Mouse (Mus musculus) right cerebral cortex, postnatal 25 days (tissue): ENCODE measurements at regions not wholly inside any gene's neighbourhood (a gene's known extent, or its start where the extent isn't known, plus 50 kb on each side); places are given as distances from the start of the nearest gene placed in this dataset.
"Not testable (repeated sequence)": the region's sequence is repeated elsewhere in the genome, so short reads cannot be mapped to it uniquely, and the experiment has no call there.

Experiments used
- DNase-seq: peaks from one replicate; pipeline ENCODE4 v3.0.0; 2022

DNA sequence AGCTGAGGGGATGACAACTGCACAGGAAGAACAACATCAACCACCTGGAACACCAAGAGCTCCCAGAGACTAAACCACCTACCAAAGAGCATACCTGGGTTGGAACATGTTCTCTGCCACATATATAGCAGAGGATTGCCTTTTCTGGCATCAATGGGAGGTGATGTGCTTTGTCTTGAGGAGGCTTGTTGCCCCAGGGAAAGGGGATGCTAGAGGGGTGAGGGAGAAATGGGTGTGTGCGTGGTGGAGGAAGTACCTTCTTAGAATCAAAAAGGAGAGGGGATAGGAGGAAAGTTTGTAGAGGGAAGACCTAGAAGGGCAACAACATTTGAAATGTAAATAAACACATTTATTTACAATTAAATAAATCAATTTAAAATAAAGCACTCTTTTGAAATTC lies 358.5 kb upstream of the Pfkp start:
- no peak for DNase-seq

DNA sequence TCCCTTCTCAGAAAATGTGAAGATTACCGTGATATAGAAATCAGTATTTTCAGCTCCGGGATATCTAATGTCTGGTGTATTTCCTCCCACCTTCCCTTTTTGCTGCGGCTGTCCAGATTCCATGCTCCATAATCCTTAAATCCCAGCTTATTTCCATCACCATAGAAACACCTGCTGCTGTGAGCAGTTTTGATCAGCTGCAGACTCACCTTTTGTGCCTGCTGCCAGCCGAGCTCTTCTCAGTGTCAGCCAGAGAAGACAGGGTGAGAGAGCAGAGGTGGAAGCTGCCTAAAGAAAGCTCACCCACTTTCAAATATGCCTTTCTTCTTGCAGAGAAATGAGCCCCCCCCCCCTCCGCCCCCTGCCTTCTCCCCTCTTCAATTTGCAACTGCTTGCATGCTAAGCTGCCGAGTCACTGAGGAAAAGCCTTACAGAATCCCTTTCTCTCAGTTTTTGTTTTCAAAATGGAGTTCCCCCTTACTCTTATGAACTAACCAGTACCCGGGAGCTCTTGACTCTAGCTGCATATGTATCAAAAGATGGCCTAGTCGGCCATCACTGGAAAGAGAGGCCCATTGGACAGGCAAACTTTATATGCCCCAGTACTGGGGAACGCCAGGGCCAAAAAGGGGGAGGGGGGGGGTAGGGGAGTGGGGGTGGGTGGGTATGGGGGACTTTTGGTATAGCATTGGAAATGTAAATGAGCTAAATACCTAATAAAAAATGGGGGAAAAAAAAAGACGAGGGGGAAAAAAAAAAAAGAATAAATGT lies 350.1 kb upstream of the Pfkp start:
- not testable (repeated sequence) for DNase-seq

DNA sequence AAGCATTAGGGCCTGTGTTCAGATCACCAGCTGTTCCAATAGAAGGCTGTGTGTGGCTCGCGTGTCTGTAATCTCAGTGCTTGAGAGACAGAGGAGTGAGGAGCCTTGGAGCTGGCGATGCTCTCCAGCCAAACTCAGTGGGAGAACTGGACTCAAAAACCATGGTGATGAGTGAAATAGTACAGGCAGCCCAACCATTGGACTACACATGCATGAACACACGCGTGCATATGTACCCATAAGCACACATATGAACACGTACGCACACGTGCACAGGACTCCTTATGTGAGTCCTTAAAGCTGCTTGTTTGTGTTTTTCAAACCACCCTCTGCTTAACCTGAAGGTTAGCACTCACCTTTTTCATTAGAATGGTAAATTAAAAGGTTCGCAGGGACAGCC lies 349.5 kb upstream of the Pfkp start:
- no peak for DNase-seq

DNA sequence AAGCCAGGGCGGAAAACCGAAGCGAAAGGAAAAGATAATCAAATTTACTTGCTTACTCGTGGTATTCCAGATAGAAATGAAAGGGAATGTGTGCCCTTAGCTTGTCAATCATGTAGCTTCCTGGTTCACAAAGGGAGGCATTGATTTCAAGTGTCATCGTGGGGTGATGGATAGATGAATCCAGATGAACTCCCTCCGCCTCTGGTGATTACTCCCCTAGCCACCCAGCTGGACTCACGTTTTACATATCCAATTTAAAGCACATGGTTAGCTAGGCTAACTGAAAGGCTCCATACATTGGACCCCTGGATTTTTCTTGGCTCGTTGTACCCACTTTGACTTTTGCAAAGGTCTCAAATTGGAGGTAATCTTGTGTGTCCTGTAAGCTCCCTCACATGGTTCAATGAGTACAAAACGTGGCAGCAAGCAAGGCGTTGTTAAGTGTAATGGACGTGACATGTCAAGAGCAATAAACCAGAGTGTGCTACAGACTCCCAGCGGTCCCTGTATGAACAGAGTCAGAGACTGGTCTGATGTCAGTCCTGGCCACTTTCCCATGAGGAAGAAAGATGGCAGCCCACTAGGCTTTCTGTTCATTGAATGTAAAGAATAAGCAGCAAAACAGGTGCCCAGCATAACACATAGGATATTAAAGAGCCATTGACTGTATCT lies 343.9 kb upstream of the Pfkp start:
- DNase-seq: no peak

DNA sequence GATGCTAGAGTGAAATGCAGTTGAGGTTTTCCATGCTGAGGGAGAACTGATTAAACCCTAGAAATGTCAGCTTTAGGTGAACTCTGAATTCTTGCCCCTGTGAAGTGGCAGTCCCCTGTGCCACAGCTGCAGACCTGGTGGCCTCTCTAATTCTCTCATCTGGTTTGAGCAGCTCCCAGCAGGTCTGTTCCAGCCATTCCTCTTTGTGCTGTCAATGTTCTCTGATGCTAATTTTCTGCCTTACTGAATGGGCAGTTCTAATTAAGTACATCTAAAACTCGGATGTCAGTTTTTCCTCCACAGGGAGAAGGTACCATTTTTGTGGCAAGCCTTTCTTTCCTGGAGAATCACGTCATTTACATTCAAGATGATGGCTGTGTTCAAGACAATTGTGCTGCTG lies 343.1 kb upstream of the Pfkp start:
- no peak for DNase-seq

DNA sequence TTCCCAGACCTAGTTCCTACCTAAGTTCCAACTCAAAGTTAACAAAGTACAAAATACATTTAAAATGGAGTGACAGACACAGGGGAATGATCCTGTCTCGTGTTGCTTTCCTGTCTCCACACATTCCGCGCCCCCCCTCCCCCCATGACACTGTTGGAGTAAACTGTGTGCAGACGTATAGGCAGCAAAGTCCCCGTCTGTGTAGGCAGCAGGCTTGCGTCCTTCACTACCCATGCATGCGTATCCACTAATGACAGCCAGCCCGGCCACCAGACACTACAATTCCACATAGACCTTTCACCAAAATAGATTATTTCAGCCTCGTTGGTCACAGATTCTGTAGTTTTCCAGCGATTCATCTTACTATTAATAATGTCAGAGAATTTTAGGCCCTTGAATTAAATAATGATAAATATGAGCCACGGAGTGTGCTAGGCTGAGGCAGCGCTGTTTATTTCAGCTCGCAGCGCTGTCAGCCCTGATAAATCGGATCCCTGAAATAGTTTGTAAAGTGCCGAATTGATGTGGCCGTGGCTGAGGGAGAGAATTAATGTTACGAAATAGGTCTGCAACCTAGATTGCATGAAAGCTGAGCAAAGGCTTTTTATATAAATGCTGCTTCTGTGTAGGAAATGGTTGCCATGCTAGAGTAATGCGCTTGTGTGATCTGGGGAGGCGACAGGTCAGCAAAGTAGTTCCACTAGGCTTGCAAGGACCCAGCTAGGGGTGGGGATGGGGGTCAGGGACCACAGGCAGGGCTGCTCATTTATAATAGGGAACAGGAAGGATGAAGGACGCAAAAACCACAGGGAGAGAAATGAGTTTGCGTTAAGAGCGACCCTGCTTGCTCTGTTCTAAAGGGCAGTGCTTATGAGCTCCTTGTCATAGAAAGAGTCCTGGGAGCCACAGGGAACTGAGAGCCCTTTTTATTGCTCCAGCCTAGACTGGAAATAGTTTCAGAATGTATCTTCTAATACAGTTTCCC lies 336.7 kb upstream of the Pfkp start:
- DNase-seq: no peak

DNA sequence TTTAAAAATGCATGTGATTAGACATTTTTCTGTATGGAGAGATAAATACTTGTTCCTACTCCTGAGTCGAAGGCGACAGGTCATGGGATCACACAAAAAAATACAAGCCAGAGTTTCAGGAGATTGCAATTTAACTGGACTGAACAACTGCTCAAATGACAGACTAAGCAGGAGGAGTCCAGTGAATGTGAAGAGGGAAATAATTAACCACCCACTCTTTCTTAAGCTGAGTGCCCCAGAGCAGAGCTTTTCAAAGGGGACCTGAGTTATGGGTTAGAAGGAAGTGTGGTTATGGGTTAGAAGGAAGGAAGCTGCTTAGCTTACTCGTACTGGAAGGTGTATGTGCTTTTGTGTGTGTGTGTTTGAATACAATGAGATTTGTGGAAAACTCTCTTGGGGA lies 307.1 kb upstream of the Pfkp start:
- no peak for DNase-seq

DNA sequence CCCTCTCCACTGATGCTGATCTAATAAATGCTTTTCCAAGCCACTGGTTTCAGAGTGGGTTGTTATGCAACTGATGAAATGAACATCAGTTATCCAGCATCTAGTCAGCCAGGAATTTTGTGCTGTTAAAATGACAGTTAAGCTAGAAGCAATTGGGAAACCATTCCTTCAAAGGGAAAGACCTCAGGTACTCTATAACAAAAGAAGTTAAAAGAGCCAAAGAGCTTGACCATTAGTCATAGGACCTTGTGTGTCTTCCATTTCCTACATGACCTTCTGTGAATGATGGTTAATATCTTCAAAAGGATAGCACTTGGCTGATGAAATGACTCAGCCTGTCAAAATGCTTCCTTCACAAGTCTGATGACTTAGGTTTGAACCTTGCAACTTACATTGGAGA lies 275.6 kb upstream of the Pfkp start:
- DNase-seq: no peak

DNA sequence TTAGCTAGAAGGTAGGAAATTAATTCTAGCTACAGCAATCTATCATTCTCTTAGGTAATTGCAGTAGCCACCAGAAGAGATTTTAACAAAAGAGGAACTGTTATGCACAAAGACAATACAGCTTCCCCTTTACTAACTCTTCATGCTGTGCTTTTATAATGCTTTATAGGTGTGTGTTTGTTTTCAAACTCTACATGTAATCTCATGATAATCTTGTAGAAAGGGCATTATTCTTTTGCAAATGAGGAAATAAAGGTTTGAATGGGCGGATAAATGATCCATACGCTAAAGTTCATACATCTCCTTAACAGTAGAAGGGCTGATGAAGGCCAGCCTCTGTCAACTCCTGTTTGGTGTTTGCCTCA lies 273.8 kb upstream of the Pfkp start:
- DNase-seq: no peak

DNA sequence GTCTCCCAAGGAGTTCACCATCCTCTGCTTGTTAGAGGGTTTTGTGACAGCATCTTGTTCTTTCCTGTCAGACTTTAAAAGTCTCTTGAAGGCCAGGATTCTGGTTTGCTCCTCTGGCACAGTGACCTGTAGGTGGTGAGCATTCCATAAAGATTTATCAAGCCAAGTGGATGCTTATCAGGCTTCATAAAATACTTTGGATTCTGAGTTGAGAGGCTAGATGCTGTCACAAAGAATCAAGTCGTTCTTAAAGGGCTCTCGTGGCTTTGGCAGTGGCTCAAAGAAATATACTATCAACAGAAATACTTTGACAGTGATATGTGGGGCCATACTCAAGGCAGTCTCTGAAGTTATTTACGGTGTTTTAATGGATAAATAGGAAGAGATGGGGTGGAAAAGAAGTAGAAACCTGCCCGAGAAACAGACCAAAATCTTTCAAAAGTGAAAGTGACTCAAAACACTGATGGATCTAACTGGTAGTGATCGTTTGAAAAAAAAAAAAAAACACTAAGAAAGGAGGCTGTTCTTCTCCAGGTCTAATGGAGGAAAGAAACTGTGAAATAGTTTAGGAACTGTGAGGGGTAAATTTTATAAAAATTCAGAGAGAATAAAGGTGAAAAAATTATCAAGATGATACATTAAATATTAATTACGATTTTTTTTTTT lies 273.2 kb upstream of the Pfkp start:
- DNase-seq: no peak

DNA sequence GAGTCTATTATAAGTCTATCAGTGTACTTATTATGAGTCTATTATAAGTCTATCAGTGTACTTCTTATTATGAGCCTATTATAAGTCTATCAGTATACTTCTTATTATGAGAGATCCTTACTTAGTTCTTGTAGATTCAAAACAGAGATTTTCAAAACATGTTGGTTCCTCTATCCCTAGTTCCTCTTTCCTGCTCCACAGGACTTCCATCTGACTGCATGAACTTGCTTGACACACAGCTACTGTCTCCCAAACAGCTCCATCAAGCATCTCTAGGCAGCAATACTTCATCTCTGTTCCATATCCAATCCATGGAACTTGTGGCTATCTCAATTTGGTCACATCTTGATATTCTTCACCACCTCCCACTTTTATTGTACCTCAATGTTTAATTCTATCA lies 257.4 kb upstream of the Pfkp start:
- DNase-seq: no peak

DNA sequence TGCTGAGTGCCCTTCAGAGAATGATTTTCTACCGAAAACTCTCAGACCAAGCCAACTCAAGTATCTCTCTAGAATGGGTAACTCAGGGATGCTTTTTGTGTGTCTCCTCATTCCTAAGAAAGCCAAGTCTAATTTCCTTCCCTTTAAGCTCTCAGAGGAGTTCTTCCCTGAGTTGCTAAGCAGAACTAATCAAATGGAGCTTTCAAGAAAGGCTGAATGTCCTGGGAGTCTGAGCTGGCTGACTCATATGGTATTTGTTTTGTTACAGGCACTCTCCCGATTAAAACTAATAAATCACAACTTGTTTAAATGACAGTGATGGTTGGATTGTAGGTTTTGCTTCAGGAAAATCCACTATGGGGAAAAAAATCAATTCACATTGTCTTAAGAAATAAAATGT lies 253.1 kb upstream of the Pfkp start:
- DNase-seq: no peak

DNA sequence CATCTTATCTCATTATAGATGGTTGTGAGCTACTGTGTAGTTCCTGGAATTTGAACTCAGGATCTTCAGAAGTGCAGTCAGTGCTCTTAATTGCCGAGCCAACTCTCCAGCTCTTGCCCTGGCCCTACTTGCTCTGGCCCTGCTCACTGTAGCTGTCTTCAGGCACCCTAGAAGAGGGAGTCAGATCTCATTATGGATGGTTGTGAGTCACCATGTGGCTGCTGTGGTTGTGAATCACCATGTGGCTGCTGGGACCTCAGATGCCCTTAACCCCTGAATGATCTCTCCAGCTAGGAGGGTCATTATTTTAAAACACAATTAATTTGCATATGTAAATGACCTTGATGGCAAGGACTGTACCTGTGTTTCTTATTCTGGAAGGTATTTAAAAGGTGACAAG lies 249.1 kb upstream of the Pfkp start:
- no peak for DNase-seq

DNA sequence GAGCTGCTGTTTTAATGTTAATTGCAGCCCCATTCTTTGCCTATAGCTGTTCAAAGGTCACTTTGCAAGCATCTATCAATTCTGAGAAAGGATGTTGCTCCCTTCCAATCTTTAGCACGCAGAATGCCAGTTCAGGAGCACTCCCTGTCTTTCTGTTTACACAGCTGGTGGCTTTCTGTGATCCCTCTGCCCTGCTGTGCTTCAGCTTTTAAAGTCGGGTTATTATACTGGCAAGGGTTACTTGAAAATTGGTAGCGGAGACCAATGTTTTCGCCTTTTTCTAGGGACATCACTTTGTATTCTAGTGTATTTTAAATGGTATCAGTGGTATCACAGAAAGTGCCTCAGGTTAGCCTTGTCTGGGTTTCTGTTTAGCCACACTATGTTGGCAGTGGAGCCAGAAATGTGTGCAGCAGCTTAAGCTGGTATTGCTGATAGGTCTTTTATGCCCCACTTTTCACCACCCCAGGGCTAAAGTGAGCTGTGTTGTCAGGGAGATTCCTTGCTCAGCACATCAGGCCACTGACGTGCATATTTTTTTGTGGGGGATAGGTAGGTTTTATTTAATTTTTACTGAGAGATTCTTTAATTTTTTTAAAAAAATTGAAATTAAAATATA lies 243.0 kb upstream of the Pfkp start:
- DNase-seq: no peak

DNA sequence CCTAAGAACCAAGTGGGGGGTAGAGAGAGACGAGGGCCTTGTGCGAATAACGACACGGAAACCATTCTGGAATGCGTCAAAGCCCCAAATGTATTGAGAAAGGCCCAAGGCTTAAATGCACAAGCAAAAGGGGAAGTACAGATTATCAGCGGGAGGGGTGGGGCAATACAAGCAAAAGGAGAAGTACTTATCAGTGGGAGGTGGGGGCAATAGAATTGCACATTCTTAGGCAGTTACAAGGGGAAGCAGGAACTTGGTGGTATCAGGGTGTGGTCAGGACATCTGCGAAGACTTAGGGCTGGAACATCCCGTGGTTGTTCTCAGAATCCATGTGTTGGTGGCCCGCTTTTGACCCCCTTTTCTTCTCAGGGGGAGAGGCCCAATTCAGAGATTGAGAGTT lies 240.9 kb upstream of the Pfkp start:
- not testable (repeated sequence) for DNase-seq

DNA sequence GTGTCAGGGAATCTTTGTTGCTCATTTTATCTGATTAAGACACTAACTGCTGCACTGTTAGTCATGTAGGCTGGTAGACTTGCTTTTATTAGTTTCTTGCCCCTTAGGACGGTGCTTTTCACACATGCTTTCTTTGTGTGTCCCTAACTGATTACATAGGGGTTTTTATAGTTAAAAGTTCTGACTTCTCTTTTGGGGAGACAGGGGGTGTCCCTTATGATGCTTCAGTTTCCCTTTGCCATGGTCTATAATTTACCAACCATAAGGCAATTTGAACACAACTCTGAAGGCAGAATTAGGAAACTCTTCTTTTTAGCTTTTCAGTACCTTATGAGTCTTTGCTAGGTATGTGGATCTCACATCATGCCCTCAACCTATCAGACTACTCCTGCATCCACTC lies 239.8 kb upstream of the Pfkp start:
- no peak for DNase-seq

DNA sequence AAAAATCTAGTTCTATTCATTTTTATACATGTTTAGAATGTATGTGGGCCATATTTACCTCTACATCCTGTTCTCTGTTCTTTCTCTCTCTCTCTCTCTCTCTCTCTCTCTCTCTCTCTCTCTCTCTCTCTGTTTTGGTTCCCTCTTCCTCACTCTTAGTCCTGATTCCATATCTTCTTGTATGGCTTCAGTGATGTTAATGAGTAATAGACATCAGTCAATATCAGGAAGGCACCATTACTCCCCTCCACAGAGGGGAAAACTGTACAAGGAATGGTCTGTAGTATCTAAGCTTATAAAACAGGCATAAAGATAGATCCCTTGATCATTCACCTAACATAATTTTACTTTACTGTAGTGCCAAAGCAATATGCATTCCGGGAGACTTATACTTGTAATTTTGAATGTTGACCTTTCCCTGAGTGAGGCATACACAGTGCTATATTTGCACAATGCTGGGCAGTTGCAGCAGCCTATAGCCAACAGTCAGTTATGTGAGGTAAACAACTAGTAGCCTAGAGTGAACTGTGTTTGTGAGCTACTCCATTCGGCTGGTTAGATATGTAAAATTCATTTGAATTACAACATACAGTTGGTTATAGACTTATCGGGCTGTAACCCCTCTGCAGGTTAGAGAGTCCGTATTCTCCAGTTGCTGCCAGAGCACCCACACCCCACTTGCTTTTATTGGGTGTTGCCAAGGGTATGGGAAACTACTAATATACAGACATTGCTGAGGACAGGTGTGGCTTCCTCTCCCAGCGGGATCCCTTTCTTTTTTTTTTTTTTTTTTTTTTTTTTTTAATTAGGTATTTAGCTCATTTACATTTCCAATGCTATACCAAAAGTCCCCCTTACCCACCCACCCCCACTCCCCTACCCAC lies 228.7 kb upstream of the Pfkp start:
- no peak for DNase-seq

DNA sequence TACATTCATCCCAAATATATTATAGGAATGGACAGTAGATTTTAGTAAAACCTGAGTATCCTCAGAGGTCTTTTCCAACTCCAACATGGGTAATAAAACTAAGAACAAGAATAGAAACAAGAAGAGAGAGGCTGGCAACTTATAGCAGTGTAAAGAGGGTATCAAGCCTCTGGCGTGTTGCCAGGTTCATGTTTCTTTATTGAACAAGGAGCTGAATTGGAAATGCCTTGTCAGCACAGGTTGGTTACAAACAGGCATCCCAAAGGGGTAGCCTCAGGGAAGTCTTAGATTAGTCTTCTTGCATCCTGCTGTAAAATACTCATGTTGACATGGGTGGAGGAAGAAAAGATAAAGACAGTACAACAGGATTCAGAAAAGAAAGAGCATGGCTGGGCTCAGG lies 213.6 kb upstream of the Pfkp start:
- DNase-seq: no peak

DNA sequence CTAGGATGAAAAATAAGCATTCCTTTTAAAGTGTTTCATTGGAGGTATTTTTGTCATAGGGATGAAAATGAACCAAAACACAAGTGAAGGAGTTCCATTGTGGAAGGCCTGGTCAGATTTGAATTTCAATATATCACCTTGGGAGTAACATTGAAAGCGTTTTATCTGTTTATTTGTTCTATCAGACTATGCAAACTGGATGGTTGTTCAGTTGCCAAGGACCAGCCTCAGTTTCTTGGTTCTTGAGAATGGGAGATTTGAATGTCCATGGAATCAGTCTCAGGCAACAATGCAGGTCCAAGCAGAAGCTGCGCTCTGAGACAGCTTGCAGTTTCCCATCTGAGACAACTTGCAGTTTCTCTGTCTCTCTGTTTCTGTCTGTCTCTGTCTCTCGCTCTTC lies 211.0 kb upstream of the Pfkp start:
- no peak for DNase-seq

DNA sequence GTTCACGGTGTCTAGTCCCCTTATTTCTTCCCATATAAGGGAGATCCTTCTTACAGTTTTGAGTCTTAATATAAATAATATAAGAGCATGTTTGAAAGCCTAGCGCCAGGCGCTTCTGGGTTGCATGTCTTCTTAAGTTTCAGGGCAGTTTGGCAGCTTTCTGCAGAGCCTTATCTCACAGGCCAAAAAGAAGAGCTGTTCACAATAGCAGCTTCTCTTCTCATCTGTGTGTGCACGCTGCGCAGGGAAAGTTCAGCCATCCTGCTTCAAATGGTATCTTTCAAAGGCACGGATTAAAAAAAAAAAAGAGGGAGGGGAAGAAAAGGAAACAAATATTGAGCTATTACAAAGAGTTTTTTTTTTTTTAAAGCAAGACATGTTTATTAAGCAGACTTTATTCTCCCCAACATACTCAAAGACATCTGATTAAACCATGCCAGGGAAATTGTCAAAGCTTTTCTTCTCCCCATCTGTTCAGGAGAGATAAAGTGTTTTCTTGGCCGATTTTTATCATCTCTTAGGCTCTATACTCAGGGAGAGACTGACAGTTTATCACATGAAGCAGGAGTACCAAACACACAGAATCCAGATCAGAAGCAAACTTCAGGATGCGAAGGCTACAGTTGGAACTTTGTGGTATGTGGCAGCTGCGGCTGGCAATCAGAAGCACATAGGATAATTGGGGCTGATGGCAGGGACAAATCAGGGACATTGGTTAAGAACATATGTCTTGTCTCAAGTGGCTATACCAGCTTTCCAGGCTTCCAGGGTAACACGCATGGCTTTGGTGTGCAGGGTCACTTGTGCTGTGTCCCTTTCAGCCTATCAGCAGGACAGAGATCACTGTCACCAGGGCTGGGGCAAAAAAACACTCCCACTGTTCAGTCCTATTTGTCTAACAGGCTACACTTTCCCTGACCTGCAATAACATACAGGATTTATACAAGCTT lies 206.9 kb upstream of the Pfkp start:
- DNase-seq: no peak
